Mouse (Mus musculus): ENCODE results near the gene Katnbl1. TPM values are rescaled to one million over a fixed set of nuclear protein-coding genes. Genes with fewer than 3 reads are reported as not detected.

The Katnbl1 gene
- total RNA-seq, 1 experiment, result 22.8 TPM

DNA sequence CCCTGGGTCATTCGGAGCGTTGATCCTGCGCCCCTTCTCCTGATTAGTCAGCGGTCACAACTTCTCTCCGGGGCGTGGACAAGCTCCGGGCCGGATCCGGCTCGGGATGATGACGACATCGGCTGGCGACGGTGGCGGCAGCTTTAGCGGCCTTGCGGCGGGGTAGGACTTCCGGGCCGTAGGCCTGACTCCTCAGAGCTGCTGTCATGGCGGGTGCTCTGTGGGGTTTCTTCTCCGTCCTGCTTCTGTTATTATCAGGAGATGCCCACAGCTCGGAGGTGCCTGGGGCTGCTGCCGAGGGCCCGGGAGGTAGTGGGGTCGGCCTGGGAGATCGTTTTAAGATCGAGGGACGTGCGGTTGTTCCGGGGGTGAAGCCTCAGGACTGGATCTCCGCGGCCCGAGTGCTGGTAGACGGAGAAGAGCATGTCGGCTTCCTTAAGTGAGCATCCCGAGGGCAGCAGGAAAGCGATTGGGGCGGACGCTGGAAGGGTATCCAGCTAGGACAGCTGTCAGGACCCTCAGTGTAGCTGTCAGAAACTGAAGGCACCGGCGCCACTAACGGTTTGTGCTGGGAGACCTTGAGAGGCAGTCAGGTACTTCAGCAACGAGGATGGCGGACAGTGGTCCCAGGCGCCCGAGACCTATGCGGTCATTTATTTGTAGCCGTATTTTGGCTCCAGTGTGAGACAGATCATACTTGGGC is 76.0 kb downstream of the Katnbl1 start, which contains the start of gene Emc7:
Gene Emc7, plus strand, starts transcription at position 136 of the 703 bp plus-strand sequence.
- Histone ChIP-seq H3K9ac (ENCODE audit: insufficient read depth, low read depth, low read length, poor library complexity, severe bottlenecking) (peak within 1 kb of the TSS; percentile 91), H3K27ac (ENCODE audit: insufficient read depth, low read depth, low read length, poor library complexity, severe bottlenecking) (0 out of 2 replicates have a peak within 1 kb of the TSS, but pooled peaks have one; percentile 45), H3K36me3 (ENCODE audit: control insufficient read depth, insufficient read depth, low read length, poor library complexity, severe bottlenecking) (no peaks in the 10 kb centered on the region), H3K9me3 (ENCODE audit: control insufficient read depth, insufficient read depth, low read depth, low read length) (no peaks in the 10 kb centered on the region), H3K4me3 (ENCODE audit: insufficient read depth in 1 of 2, low read depth in 1 of 2, low read length in 2 of 2, poor library complexity in 1 of 2, severe bottlenecking in 1 of 2) (peak within 1 kb of the TSS; percentile 91 to 98), H3K4me1 (ENCODE audit: control insufficient read depth in 2 of 2, insufficient read depth in 2 of 2, low read length in 2 of 2, poor library complexity in 1 of 2) (no peaks in the 10 kb centered on the region)
- peak; percentile 90 for DNase-seq (ENCODE audit: low read depth, low spot score)
- in situ Hi-C loops (cut with MboI; ENCODE audit: low sequenced_read_pairs in 2 of 2, unreplicated experiment in 2 of 2), result no loop called here
- no peak for TF ChIP-seq CHD2 (IDR thresholded peaks at IDR 0.05; ENCODE audit: low read depth, low read length)
- TF ChIP-seq MAFK (IDR thresholded peaks at IDR 0.05; ENCODE audit: insufficient read depth, low read depth, low read length), result peak; percentile 36; the same call in 1 of the 2 replicates
- TF ChIP-seq ZNF384 (IDR thresholded peaks at IDR 0.05; ENCODE audit: low read depth, low read length), result no peak
- TF ChIP-seq HCFC1 (IDR thresholded peaks at IDR 0.05; ENCODE audit: borderline replicate concordance, insufficient read depth, low read length), result peak; percentile 87
- TF ChIP-seq ZC3H11A (IDR thresholded peaks at IDR 0.05; ENCODE audit: borderline replicate concordance, low read depth, low read length), result no peak

DNA sequence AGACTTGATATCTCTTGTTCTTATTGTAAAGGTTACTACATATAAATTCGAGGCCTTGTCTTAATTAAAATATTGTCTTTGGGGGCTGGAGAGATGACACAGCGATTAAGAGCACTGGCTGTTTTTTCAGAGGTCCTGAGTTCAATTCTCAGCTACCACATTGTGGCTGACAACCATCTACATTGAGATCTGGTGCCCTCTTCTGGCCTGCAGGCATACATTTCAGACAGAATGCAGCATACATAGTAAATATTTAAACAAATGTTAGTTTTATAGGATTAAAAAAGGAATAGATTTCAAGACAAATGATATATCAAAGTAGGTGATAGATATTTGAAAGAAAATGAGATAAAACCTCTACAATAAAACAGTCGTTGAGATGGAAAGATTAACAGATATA is 81.5 kb downstream of the Katnbl1 start:
- Histone ChIP-seq H3K27ac (ENCODE audit: insufficient read depth, low read depth, low read length, poor library complexity, severe bottlenecking) (no peak overlapping the region), H3K36me3 (ENCODE audit: control insufficient read depth, insufficient read depth, low read length, poor library complexity, severe bottlenecking) (peaks cover 6% of the 10 kb centered on the region; the same call in 1 of the 2 replicates), H3K4me3 (ENCODE audit: insufficient read depth in 1 of 2, low read depth in 1 of 2, low read length in 2 of 2, poor library complexity in 1 of 2, severe bottlenecking in 1 of 2) (no peak overlapping the region), H3K4me1 (ENCODE audit: control insufficient read depth in 2 of 2, insufficient read depth in 2 of 2, low read length in 2 of 2, poor library complexity in 1 of 2) (no peaks in the 10 kb centered on the region), H3K9me3 (ENCODE audit: control insufficient read depth, insufficient read depth, low read depth, low read length) (no peaks in the 10 kb centered on the region), H3K9ac (ENCODE audit: insufficient read depth, low read depth, low read length, poor library complexity, severe bottlenecking) (no peak overlapping the region)
- in situ Hi-C loops (cut with MboI; ENCODE audit: low sequenced_read_pairs in 2 of 2, unreplicated experiment in 2 of 2), result no loop called here
- DNase-seq (ENCODE audit: low read depth, low spot score), result no peak
- TF ChIP-seq HCFC1 (IDR thresholded peaks at IDR 0.05; ENCODE audit: borderline replicate concordance, insufficient read depth, low read length) (no peak), CHD2 (IDR thresholded peaks at IDR 0.05; ENCODE audit: low read depth, low read length) (no peak), MAFK (IDR thresholded peaks at IDR 0.05; ENCODE audit: insufficient read depth, low read depth, low read length) (no peak), ZC3H11A (IDR thresholded peaks at IDR 0.05; ENCODE audit: borderline replicate concordance, low read depth, low read length) (no peak), ZNF384 (IDR thresholded peaks at IDR 0.05; ENCODE audit: low read depth, low read length) (no peak)

Other genes with a start within 250 kb of the Katnbl1 start
- not detected in 2 replicates for gene Olfr1316, start 244.2 kb upstream of the Katnbl1 start, total RNA-seq (2012; rRNA removed)
- gene Olfr1317, start 238.9 kb upstream of the Katnbl1 start, total RNA-seq (2012; rRNA removed), result not detected in 2 replicates
- not detected in 2 replicates for gene Olfr1318, start 225.0 kb upstream of the Katnbl1 start, total RNA-seq (2012; rRNA removed)
- 15.8 and 25.0 TPM in 2 replicates for gene Lpcat4, start 139.7 kb upstream of the Katnbl1 start, total RNA-seq (2012; rRNA removed)
- not detected in 2 replicates for gene Nutm1, start 119.9 kb upstream of the Katnbl1 start, total RNA-seq (2012; rRNA removed)
- gene Nop10, start 117.3 kb upstream of the Katnbl1 start, total RNA-seq (2012; rRNA removed), result 308 and 339 TPM in 2 replicates
- gene Slc12a6, start 113.4 kb upstream of the Katnbl1 start, total RNA-seq (2012; rRNA removed), result 20.7 and 29.2 TPM in 2 replicates
- 0.69 and 0.98 TPM in 2 replicates for gene Gm21985, start 112.9 kb upstream of the Katnbl1 start, total RNA-seq (2012; rRNA removed)
- gene Emc4, start 11.2 kb upstream of the Katnbl1 start, total RNA-seq (2012; rRNA removed), result 138 and 153 TPM in 2 replicates
- 14.6 and 16.5 TPM in 2 replicates for gene Emc7, start 75.8 kb downstream of the Katnbl1 start, total RNA-seq (2012; rRNA removed)
- not detected in 2 replicates for gene Chrm5, start 101.6 kb downstream of the Katnbl1 start, total RNA-seq (2012; rRNA removed)
- 14.6 and 22.3 TPM in 2 replicates for gene Aven, start 113.8 kb downstream of the Katnbl1 start, total RNA-seq (2012; rRNA removed)

Measured in ES-E14 (cell line).